ENCODE assay signal across 7 mouse cellular contexts in the genomic region with DNA sequence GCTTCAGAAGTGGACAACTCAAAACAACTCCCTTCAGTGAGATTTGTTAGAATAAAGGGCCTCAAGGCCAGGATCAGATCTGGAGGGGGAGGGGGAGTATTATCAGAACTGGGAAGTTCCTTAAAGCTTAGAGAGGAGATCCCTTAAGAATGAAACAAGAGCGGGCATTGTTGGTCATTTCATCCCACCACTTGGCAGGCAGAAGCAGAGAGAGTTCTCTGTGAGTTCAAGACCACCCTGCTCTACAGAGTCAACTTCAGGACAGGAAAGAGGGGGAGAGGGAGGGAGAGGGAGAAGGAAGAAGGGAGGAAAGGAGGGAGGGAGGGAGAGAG. TPM values are rescaled to one million over a fixed set of nuclear protein-coding genes. Genes with fewer than 3 reads are reported as not detected.
DNase-seq lines count a peak whose midpoint lies in the region; ATAC-seq and TF ChIP-seq lines count a peak whose summit lies in the region.

No protein-coding gene starts in this region.

- TF ChIP-seq CTCF in heart, postnatal 0 days (IDR thresholded peaks at IDR 0.05; ENCODE audit: low read depth) = no peak

- peaks cover 28% of the 10 kb centered on the region for H3K4me1 ChIP-seq in kidney, embryonic 16.5 days (ENCODE audit: insufficient read depth, low read length)
- peaks cover 38% of the 10 kb centered on the region for H3K4me1 ChIP-seq in embryonic facial prominence, embryonic 10.5 days
- peaks cover 10% of the 10 kb centered on the region for H3K4me1 ChIP-seq in heart, postnatal 0 days (ENCODE audit: control insufficient read depth, insufficient read depth)
- H3K4me1 ChIP-seq in midbrain, embryonic 16.5 days (ENCODE audit: control insufficient read depth, insufficient read depth, low read length) = peaks cover 25% of the 10 kb centered on the region

- DNase-seq in kidney, adult 11 months = no peak
- DNase-seq in embryonic facial prominence, embryonic 10.5 days (ENCODE audit: low spot score) = no peak
- no peak for DNase-seq in heart, postnatal 0 days (ENCODE audit: low spot score)
- no peak for DNase-seq in urinary bladder, adult 2 months (ENCODE audit: low spot score)
- no peak for DNase-seq in spleen, adult 12 weeks (ENCODE audit: low spot score)

- 0 out of 2 replicates have a peak overlapping the region, but pooled peaks have one; percentile 41 for H3K9ac ChIP-seq in kidney, embryonic 16.5 days (replicated peaks; ENCODE audit: low read length)
- no peak overlapping the region for H3K9ac ChIP-seq in heart, postnatal 0 days (replicated peaks; ENCODE audit: low read depth, low read length)
- H3K9ac ChIP-seq in midbrain, embryonic 16.5 days (ENCODE audit: low read depth, low read length) = no peak overlapping the region; the same call in 1 of the 2 replicates

- H3K9me3 ChIP-seq in kidney, embryonic 16.5 days (ENCODE audit: low read length) = no peaks in the 10 kb centered on the region
- H3K9me3 ChIP-seq in embryonic facial prominence, embryonic 10.5 days = no peaks in the 10 kb centered on the region
- no peaks in the 10 kb centered on the region for H3K9me3 ChIP-seq in heart, postnatal 0 days (replicated peaks; ENCODE audit: control insufficient read depth, low read length)
- no peaks in the 10 kb centered on the region for H3K9me3 ChIP-seq in midbrain, embryonic 16.5 days (replicated peaks; ENCODE audit: control insufficient read depth, low read length, poor library complexity, severe bottlenecking)

- TF ChIP-seq EP300 in heart, postnatal 0 days (IDR thresholded peaks at IDR 0.05; ENCODE audit: low read depth) = no peak

- ATAC-seq in kidney, embryonic 16.5 days (ENCODE audit: low FRiP score, low TSS enrichment) = no peak
- no peak for ATAC-seq in heart, postnatal 0 days (ENCODE audit: insufficient read depth, low read depth)
- no peak for ATAC-seq in midbrain, embryonic 16.5 days

- WGBS in kidney, embryonic 16.5 days = 71% methylated on average over 1 of the region's 1 CpGs
- 89% methylated on average over 1 of the region's 1 CpGs for WGBS in embryonic facial prominence, embryonic 10.5 days
- WGBS in heart, postnatal 0 days = 60% methylated on average over 1 of the region's 1 CpGs
- 78% methylated on average over 1 of the region's 1 CpGs for WGBS in midbrain, embryonic 16.5 days

- H3K27me3 ChIP-seq in kidney, embryonic 16.5 days (ENCODE audit: insufficient read depth, low read length) = no peaks in the 10 kb centered on the region
- no peaks in the 10 kb centered on the region for H3K27me3 ChIP-seq in embryonic facial prominence, embryonic 10.5 days (replicated peaks; ENCODE audit: low read depth, poor library complexity, severe bottlenecking)
- H3K27me3 ChIP-seq in heart, postnatal 0 days (ENCODE audit: control insufficient read depth, insufficient read depth, low read length) = no peaks in the 10 kb centered on the region
- H3K27me3 ChIP-seq in midbrain, embryonic 16.5 days (ENCODE audit: control insufficient read depth, insufficient read depth, low read depth, low read length) = no peaks in the 10 kb centered on the region

- H3K27ac ChIP-seq in kidney, embryonic 16.5 days (ENCODE audit: low read length) = peak overlapping the region; percentile 81
- peak overlapping the region; percentile 72 for H3K27ac ChIP-seq in embryonic facial prominence, embryonic 10.5 days (replicated peaks)
- peak overlapping the region; percentile 81 for H3K27ac ChIP-seq in heart, postnatal 0 days (ENCODE audit: low read depth)
- peak overlapping the region; percentile 38; the same call in 1 of the 2 replicates for H3K27ac ChIP-seq in midbrain, embryonic 16.5 days (ENCODE audit: low read length)

- no peak overlapping the region; the same call in 1 of the 2 replicates for H3K4me3 ChIP-seq in kidney, embryonic 16.5 days (ENCODE audit: low read length)
- no peak overlapping the region for H3K4me3 ChIP-seq in embryonic facial prominence, embryonic 10.5 days
- no peak overlapping the region for H3K4me3 ChIP-seq in heart, postnatal 0 days (ENCODE audit: low read depth, low read length)
- peak overlapping the region; percentile 63; the same call in 1 of the 2 replicates for H3K4me3 ChIP-seq in midbrain, embryonic 16.5 days (ENCODE audit: low read depth, low read length)

- H3K36me3 ChIP-seq in kidney, embryonic 16.5 days (ENCODE audit: insufficient read depth, low read length) = no peaks in the 10 kb centered on the region
- 0 out of 2 replicates have a peak, but pooled peaks cover 5% of the 10 kb centered on the region for H3K36me3 ChIP-seq in embryonic facial prominence, embryonic 10.5 days (replicated peaks)
- H3K36me3 ChIP-seq in heart, postnatal 0 days (replicated peaks; ENCODE audit: control insufficient read depth, insufficient read depth, low read length) = no peaks in the 10 kb centered on the region
- no peaks in the 10 kb centered on the region for H3K36me3 ChIP-seq in midbrain, embryonic 16.5 days (ENCODE audit: control insufficient read depth, insufficient read depth, low read length)

- peak overlapping the region; percentile 86 for H3K4me2 ChIP-seq in kidney, embryonic 16.5 days (replicated peaks; ENCODE audit: low read depth, low read length)
- H3K4me2 ChIP-seq in heart, postnatal 0 days (ENCODE audit: low read depth, low read length) = peak overlapping the region; percentile 95; the same call in 1 of the 2 replicates
- H3K4me2 ChIP-seq in midbrain, embryonic 16.5 days (ENCODE audit: low read length) = peak overlapping the region; percentile 78

RNA-seq across cellular contexts. Expression of a gene that starts 0.7 kb away (rescaled TPM):
- polyA plus RNA-seq in kidney, embryonic 16.5 days (2015; fragmentation: Nextera tagmentation; extraction: Ambion mirVana) = 34.7 and 36.8 TPM in 2 replicates
- polyA plus RNA-seq in embryonic facial prominence, embryonic 10.5 days (2016; fragmentation: Nextera tagmentation; extraction: Ambion mirVana) = 24.9 and 26.0 TPM in 2 replicates
- total RNA-seq in heart, postnatal 0 days (2014; rRNA removed; ENCODE audit: low replicate concordance) = 8.4 and 12.4 TPM in 2 replicates
- 14.9 and 15.4 TPM in 2 replicates for polyA plus RNA-seq in heart, postnatal 0 days (2015; fragmentation: Nextera tagmentation; extraction: Ambion mirVana)
- 25.3 and 29.9 TPM in 2 replicates for polyA plus RNA-seq in midbrain, embryonic 16.5 days (2015; fragmentation: Nextera tagmentation; extraction: Ambion mirVana)
- polyA plus RNA-seq in urinary bladder, adult 2 months (2012; rRNA removed) = 18.7 and 20.3 TPM in 2 replicates

RNA-seq across cellular contexts. Expression of a gene that starts 4.1 kb away (rescaled TPM):
- polyA plus RNA-seq in kidney, embryonic 16.5 days (2015; fragmentation: Nextera tagmentation; extraction: Ambion mirVana) = 27.4 and 29.4 TPM in 2 replicates
- 28.3 and 28.8 TPM in 2 replicates for polyA plus RNA-seq in embryonic facial prominence, embryonic 10.5 days (2016; fragmentation: Nextera tagmentation; extraction: Ambion mirVana)
- 0.50 and 4.4 TPM in 2 replicates for total RNA-seq in heart, postnatal 0 days (2014; rRNA removed; ENCODE audit: low replicate concordance)
- polyA plus RNA-seq in heart, postnatal 0 days (2015; fragmentation: Nextera tagmentation; extraction: Ambion mirVana) = 14.0 and 14.6 TPM in 2 replicates
- 19.9 and 21.7 TPM in 2 replicates for polyA plus RNA-seq in midbrain, embryonic 16.5 days (2015; fragmentation: Nextera tagmentation; extraction: Ambion mirVana)
- 7.2 and 8.8 TPM in 2 replicates for polyA plus RNA-seq in urinary bladder, adult 2 months (2012; rRNA removed)

RNA-seq across cellular contexts. Expression of a gene that starts 39.1 kb away (rescaled TPM):
- polyA plus RNA-seq in kidney, embryonic 16.5 days (2015; fragmentation: Nextera tagmentation; extraction: Ambion mirVana) = 30.7 and 38.1 TPM in 2 replicates
- polyA plus RNA-seq in embryonic facial prominence, embryonic 10.5 days (2016; fragmentation: Nextera tagmentation; extraction: Ambion mirVana) = 48.5 and 55.7 TPM in 2 replicates
- 71.9 and 82.9 TPM in 2 replicates for total RNA-seq in heart, postnatal 0 days (2014; rRNA removed; ENCODE audit: low replicate concordance)
- 26.0 and 27.7 TPM in 2 replicates for polyA plus RNA-seq in heart, postnatal 0 days (2015; fragmentation: Nextera tagmentation; extraction: Ambion mirVana)
- polyA plus RNA-seq in midbrain, embryonic 16.5 days (2015; fragmentation: Nextera tagmentation; extraction: Ambion mirVana) = 12.3 and 15.4 TPM in 2 replicates
- 53.7 and 62.0 TPM in 2 replicates for polyA plus RNA-seq in urinary bladder, adult 2 months (2012; rRNA removed)

RNA-seq across cellular contexts. Expression of a gene that starts 52.4 kb away (rescaled TPM):
- 21.7 and 21.9 TPM in 2 replicates for polyA plus RNA-seq in kidney, embryonic 16.5 days (2015; fragmentation: Nextera tagmentation; extraction: Ambion mirVana)
- 23.1 and 26.4 TPM in 2 replicates for polyA plus RNA-seq in embryonic facial prominence, embryonic 10.5 days (2016; fragmentation: Nextera tagmentation; extraction: Ambion mirVana)
- total RNA-seq in heart, postnatal 0 days (2014; rRNA removed; ENCODE audit: low replicate concordance) = 34.7 and 52.1 TPM in 2 replicates
- 39.0 and 40.5 TPM in 2 replicates for polyA plus RNA-seq in heart, postnatal 0 days (2015; fragmentation: Nextera tagmentation; extraction: Ambion mirVana)
- 10.6 and 11.7 TPM in 2 replicates for polyA plus RNA-seq in midbrain, embryonic 16.5 days (2015; fragmentation: Nextera tagmentation; extraction: Ambion mirVana)
- 17.7 and 24.6 TPM in 2 replicates for polyA plus RNA-seq in urinary bladder, adult 2 months (2012; rRNA removed)

RNA-seq across cellular contexts. Expression of a gene that starts 53.0 kb away (rescaled TPM):
- 72.7 and 94.8 TPM in 2 replicates for polyA plus RNA-seq in kidney, embryonic 16.5 days (2015; fragmentation: Nextera tagmentation; extraction: Ambion mirVana)
- 98.3 and 103 TPM in 2 replicates for polyA plus RNA-seq in embryonic facial prominence, embryonic 10.5 days (2016; fragmentation: Nextera tagmentation; extraction: Ambion mirVana)
- total RNA-seq in heart, postnatal 0 days (2014; rRNA removed; ENCODE audit: low replicate concordance) = 27.0 and 33.8 TPM in 2 replicates
- 46.8 and 52.8 TPM in 2 replicates for polyA plus RNA-seq in heart, postnatal 0 days (2015; fragmentation: Nextera tagmentation; extraction: Ambion mirVana)
- 94.5 and 113 TPM in 2 replicates for polyA plus RNA-seq in midbrain, embryonic 16.5 days (2015; fragmentation: Nextera tagmentation; extraction: Ambion mirVana)
- 30.6 and 35.2 TPM in 2 replicates for polyA plus RNA-seq in urinary bladder, adult 2 months (2012; rRNA removed)
